Mouse (Mus musculus) kidney, postnatal 4 days (tissue): ENCODE results near the gene Gm12166.
A peak's percentile ranks its signal among the peaks of the same experiment; 100 is the strongest.

Experiments
- DNase-seq, 2 experiments: peaks; one replicate each; pipeline ENCODE4 v3.0.0; 2021; ENCODE audit warnings: mixed read lengths in 2 of 2

Gene Gm12166

DNA sequence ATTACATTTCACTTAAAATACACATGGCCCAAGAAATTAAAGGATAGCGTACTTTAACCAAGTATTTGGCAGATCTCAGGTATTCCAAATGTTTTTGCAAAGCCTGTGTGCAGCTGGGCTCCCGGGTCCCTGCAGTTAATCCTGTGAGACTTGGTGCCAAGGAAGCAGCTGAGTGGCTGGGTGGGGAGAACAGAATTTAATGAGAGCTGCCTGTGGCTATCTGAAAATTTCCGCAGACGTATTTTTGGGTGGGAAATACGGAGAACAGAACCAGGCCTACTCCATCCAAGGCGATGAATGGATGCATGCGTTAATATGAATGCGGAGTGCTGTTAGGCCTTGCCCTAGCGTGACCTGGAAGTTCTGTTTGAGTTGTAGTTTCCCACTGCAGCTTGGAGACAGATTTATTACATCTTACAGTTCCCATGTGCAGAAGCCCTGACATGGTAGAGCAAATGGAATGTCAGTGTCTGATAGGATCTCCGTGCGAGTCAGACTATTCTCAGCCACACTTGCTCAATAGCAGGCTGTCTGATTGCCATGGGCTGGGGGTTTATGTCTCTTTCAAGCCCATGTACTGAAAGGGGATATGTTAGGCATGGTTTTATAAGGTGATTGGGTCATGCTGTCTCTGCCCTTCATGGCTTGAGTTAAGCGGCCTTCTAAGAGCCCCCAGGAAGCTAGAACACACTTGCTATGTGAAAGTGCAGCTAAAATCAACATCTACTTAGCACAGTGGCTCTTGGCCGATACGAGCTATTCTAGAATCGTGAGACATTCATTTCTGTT, 21.1 kb upstream of the Gm12166 start:
- DNase-seq, result peak in 1 of 2 experiments; percentile 57

DNA sequence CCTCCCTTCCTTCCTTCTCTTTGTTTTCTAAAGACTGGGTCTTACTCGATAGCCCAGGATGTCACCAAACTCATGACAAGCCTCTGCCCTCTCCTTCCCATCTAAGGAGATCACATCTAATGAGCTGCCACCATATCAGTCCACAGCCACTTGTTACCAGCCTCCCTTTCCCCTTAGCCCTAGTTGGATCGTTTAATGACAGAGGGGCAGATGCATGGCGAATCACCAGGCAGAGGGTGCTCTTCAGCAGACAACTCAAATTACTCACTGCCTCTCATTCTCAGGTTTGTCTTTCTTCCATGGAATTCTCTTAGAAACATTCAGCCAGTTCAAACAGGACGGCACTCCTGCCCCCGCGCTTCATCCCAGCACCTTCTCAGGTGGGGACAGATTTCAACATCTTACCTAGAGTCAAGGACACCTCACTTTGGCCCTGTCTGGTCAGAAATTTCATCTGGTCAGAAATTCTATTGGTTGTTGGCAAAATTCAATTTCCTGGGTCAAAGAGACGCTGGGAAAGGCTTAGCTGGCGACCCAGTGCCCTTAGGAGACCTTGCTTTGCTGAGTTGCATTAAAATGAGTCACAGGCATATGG, 20.4 kb upstream of the Gm12166 start:
- no peak for DNase-seq

DNA sequence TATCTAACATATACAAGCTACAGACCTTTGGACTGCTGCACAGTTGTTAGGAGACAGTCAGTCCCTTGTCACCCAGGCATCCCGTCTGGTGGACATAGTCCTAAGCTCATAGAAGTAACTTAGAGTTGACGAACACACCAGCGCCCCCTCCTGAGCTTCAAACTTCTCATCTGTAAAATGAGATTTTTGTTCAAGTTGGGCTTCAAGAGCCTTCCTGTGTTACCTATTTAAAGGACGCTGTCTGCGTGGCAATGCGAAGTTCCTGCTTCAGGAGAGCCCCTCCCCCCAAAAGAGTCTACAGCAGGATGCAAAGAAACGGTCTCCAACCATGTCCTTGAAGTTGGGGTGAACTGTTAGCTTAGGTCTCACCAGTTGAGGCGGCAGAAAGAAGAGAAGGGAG, 18.7 kb upstream of the Gm12166 start:
- no peak for DNase-seq

DNA sequence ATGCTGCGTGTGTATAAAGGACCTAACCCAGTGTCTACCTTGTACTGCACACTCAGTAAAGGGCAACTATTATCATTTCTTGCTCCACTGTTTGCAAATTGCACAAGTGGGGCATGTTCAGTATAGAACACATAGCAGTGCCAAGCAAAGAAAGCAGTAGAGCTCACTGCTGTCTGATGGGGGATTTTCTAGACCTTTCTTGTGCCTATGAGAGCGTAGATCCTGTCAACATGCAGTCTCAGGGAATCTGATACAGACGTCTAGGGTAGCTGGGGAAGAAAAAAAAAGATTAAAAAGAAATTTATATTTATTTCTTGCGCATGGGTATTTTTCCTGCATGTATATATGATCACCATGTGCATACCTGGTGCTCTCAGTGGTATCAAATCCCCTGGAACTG, 18.0 kb upstream of the Gm12166 start:
- DNase-seq, result no peak

DNA sequence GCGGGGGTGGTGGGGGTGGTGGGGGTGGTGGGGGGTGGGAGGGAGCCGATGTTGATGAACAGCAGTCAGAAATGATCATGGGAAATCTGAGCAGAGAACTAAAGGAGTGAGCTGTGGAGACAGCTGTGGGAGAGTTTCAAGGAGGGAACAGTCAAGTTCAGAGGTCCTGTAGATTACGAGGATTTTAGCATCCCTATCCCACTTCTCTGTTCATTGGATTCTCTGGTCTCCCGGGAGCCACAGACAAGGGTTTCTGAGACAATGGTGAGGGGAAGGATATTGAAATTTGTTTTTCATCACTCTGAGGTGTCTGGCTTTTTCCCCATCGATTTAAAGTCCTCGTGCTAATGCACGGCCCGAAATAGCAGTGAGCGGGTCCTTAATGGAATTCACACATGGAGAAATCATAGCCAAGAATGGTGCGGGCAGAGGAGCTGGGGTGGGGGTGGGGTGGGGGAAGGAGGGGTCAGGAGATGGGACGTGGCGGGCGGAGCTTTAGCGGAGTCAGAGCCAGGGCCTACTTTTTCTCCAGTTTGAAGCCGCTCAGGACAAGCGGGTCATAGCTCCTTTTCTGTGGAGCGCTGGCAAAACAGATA, 17.4 kb upstream of the Gm12166 start:
- DNase-seq, result no peak

DNA sequence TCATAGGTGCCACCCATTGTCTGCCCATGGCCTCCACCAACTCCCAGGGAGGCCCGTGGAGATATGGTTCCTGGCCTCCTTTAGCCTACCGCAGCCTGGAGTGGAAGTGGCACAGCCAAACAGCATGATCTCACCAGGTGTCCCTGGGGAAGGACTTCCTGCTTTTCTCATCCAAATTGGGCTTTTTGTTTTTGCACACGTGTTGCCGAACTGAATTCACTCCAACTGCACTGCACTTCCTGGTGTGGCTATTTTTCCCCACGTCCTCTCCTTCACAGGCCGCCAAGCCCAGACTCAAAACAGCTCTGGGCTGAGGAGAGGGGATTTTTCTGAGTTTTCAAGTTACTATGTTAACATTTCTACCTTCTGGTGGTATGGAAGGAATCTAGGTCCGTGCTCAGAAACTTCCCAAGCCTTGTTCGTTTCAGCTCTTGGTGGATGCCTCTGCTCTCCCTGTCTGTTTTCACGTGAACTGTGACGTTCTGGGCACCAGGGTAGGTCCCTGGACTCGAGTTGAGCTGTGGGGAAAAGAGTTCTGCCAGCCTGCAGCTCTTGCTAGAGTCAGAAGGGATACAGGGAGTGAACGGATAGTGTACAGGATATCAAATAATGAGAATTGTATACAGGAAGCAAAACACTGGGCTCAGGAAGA, 16.8 kb upstream of the Gm12166 start:
- DNase-seq, result peak in 1 of 2 experiments; percentile 46

DNA sequence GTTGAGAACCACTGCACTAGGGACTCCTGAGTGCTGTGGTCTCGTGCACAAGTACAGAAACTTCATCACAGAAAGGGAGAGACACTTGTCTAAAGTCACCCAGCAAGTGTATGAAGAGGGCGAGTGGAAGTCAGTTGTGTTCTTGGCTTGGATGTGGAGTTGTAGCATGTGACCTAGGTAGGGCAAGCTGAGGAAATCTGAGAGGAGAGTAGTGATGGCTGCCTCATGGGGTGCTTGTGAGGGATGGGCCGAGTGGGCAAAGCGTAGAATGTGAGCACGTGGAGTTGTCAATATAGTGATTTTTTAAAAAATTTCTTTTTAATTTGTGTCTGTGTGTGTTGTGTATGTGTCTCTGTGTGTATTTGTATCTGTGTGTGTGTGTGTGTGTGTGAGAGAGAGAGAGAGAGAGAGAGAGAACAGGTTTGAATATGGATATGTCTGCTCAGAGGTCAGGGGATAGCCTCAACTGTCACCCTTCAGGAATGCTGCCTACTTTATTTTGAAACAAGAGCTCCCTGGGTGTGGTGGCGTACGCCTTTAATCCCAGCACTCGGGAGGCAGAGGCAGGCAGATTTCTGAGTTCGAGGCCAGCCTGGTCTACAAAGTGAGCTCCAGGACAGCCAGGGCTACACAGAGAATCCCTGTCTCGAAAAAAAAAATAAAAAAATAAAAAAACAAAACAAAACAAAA, 15.4 kb upstream of the Gm12166 start:
- DNase-seq, result no peak

DNA sequence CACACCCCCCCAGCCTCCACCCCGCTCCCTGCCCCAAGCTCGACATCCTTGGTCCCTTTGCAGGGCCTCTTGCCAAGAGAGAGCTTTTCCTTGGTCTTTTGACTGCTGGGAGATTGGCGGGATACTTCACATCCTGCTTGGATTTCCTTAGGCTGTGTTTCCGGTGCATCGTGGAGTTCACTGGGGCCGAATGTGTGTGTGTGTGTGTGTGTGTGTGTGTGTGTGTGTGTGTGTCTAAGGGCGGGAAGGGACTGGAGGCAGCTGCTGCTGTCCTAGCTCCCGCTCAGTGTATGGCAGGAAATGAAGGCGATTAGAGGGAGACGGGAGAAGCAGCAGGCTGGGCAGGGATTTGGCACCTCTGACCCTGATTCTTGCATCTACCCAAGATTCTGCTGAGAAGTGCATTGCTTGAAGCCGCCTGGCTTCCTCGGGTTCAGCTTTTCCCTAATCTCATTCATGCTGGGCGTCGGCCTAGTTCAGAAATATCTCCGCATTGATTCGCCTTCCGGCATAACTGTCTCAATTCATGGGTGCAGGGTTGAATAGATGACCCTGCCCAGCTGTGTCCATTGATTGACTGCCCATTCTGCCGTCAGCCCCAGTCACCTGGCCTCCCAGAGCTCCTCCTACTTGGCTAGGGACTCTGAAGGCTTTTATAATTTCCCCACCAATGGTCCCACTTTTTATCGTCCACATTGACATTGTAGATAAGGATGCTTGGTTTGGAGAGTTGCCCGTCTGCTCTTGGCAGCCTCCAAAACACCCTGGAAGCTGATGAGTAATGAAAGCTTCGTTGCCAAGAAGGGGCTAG, 13.3 kb upstream of the Gm12166 start:
- DNase-seq, result peak; percentile 79 to 86

DNA sequence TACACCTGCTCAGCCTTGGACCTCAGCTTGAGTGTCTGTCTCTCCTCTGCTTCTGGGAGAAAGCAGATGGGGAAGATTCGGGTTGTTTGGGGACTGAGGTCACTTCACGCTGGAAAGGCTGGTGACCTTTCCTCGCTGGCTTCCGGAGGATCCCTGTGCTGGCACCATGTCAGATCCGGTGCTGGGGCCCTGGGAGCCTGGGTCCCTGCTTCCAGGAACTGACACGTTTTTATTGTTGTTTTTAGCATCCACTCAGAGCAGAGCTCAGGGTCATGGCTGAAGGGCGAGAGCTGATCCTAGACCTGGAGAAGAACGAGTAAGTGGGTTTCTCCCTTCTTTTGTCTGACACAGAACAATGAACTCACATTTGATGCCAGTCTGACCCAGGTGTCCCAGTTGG, 12.6 kb upstream of the Gm12166 start:
- DNase-seq, result peak; percentile 63 to 75

DNA sequence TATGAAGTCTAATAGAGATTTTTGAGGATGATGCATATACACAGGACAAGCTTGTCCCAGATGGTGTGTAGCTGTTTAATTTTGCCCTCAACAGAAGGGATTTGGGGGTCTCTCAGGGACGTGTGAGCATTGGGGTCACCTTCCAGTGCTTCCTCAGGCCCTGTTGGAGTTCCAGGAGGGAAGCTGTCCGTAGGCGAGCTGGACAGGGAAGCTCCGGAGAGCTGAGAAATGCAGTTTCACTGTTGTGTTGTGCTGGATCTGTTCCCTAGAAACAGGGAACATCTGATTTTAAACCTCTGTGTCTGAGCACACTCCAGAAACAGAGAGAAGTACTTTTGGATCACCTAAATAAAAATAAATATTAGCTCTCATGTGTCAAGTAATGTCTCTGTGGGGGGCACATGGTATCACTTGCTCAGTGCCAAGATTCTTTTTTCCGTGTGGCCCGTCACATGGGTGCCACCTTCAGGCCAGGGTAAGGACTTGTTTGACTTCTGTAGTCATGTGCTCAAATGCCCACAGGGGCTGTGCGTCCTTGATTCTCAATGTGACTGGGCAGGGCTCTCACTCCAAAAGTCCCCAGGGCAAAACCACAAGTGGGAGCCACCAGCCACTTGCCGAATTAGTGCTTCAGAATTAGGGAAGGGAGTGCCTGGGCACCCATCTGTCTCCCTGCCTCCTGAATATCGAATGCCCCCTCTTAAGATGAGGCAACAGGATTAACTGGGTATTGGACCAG, 11.0 kb upstream of the Gm12166 start:
- peak in 1 of 2 experiments; percentile 40 for DNase-seq

DNA sequence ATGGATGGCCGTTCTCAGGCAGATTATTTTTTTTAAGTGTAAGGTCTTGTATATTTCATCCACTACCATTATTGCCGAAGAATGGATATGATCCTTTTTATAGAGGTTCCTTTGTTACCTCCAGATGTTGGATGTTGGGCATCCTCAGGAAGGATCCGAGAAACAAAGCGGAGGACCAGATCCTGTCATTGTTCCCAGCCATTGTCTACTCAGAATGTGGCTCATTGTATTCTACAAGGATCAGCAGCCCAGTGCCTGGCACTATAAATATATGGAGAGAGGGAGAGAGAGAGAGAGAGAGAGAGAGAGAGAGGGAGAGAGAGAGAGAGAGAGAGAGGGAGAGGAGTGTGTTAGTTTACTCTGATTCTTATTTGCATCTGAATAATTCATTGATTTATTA, 10.4 kb upstream of the Gm12166 start:
- DNase-seq, result no peak

DNA sequence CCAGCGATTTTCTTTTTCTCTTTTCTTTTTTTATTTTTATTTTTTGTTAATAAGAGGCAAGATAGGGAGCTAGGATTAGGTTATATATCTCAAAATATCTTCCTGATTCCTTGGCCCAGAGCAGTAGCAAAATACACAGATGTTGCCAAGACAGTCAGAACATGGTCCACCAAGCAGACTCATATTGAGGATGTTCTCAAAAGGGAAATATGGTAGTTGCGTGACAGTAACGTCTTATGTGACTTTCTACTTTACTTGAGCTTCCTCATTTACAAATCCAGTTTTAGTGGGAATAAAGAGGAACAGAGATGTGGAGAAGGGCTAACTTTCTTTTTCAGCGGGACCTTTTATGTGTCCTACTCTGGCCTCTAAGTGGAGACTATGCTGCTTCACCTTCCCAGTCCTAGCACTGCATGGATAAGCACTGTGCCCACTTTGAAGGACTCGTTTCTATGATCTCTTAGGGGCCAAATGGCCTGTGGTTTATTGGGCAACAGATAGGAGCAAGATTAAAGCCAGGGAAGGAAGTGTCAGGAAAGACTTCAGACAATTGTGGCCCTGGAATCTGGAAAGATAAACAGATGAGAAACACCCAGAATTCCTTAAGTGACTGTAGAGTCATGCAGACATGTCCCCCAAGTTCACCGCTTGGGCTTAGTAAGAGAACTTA, 9.8 kb upstream of the Gm12166 start:
- no peak for DNase-seq

DNA sequence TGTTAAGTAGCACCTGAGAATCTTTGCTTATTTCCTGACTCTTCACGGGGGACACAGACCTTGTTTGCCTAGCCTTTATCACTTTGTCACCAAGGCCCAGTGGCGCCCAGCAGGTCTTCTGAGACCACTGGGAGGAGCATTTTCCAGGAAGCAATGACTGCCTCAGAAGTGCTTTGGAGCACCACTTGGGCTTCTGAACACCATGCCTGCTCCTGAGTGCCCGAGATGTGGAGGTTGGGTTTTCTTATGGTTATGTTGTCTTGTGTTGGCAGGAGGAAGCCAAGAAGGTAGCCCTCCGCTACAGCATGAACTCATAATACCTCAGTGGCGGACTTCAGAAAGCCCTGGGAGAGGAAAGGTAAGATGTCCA, 8.5 kb upstream of the Gm12166 start:
- no peak for DNase-seq

DNA sequence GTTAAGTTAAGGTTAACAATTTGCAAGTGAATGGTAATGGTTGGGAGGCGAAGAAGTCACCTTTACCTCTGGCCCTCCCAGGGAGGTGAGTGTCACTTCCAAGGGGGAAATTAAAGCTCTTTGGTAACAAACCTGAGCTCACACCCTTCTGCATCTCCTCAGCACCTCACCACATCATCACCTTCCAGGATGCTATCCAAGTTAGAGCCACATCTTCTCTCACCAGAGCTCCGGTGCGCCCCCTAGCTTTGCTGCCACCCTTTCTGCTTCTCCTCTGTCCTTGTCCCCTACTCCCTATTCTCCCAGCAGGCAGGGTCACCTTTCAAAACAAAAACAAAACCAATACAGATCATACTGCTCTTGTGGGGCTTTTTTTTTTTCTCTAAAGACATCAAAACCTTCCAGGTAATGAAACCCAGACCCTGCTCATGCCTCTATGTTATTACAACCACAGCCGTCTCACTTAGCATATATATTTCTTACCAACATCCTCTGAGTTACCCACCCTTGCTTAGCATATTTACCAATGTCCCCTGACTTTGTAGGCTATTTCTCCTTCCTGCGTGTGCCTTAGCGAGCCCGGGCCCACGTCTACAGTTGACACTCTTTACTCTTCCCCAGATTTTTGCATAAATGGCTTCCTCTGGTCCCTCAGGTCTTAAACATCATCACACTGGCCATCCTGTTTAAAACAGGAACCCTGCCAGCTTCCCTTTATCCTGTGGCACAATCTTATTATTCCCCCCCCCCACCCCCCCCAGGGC, 7.9 kb upstream of the Gm12166 start:
- DNase-seq, result peak; percentile 46

DNA sequence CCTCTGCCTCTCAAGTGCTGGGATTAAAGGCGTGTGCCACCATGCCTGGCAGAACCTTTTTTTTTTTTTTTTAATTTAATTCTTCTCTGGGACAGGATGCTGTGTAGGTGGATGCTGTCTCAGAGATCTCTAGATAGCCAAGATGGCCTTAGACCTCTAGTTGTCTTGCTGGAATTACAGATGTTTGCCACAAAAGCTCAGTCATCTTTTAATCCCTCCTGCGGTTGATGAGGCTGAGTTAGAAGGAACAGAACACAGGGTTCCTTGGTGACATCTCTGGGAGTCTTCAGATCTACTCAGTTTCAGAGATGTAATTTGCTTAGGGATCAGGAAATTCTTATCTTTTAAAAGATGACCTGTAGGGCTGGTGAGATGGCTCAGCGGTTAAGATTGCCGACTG, 6.8 kb upstream of the Gm12166 start:
- DNase-seq, result no peak

DNA sequence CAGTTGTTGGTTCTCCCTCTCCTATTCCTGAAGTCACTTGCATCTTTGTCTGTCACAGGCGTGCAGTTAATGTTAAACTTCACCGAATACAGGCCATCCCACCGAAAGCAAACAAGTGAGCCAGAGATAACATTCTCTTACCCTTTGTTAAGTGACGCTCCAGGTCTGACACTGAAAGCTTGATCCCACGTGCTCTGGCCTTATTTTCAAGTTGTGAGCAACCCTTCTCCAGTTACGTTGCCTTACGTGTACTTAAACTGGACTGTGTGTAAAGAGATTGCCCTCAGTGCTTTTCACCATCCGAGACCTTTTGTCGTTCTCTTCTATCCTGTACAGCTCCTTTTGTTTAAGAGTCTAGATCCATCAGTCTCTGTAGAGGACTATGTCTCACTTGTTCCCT, 5.9 kb upstream of the Gm12166 start:
- no peak for DNase-seq

DNA sequence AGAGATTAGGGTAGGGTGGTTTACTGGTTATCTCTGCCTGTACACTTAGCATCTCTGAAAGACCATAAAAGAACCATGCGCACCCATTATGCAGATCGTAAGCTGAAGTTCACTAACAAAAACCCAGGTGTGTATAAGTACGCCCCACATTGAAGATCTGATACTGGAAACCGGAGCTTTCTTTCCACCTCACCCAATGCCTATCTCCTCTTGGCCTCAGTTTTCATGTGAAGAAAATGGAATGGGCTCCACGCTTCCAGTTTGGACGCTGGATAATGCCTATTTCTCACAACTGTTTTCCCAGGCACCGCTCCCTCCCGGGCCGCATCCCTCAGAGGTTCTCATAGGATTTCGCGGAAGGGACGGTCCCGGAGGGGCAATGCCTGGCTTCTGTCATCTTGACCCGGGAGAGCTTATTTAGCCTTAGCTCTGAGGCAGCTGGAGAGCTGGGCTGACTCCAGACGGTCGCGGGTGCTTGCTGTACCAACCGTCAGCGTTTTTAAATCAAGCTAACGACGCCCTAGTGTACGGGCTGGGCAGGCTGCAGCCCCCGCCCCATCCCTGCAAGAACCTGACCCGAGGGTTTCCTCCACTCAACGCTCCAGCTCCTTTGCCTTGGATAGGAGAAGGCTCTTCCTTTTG, 4.8 kb upstream of the Gm12166 start:
- DNase-seq, result peak; percentile 61 to 67

DNA sequence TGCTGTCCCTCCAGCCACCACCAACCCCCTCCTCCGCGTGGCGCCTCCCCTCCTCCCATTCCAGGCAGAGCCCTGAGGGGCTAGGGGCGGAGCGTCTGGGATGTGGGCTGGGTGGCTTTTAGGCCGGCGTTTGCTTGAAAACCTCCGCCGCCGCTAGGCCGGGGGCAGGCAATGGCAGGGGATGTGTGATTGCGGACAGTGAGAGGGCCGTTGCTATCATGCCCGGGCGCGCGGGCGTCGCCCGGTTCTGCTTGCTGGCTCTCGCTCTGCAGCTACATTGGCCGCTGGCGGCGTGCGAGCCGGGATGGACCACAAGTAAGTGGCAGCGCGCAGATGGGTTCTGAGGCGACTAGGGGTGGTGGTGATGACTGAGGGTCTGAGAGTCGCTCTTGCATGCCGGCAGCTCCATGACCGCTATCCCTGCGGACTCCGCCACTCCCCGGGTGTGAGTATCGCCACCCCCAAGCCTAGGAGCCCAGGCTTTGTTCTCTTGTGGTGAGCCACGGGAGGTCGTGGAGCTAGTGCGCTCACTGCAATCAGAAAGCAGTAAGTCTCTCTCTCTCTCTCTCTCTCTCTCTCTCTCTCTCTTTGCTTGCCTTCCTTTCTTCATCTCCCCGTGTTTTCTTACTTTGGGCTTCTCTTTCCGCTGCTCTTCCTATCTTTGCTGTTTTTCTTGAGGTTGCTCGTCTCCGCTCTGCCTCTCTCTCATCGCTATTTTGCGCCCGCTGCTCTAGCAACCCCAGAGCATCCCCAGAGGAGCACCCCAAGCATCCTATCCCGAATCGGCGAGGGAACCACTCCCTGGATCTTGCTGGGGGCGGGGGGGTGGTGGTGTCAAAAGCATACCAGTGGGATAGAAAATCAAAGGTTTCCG, 4.0 kb upstream of the Gm12166 start, which contains the start of gene Adam19:
TSS of gene Adam19 (plus strand) at position 97 of the 874 bp plus-strand sequence.
- peak; percentile 87 to 91 for DNase-seq
